Mouse (Mus musculus) kidney, embryonic 14.5 days (tissue): ENCODE measurements at regions not wholly inside any gene's neighbourhood (a gene's known extent, or its start where the extent isn't known, plus 50 kb on each side); places are given as distances from the start of the nearest gene placed in this dataset.

Experiments
- ATAC-seq: fragments of 200-750 bp; cut with Nextera tagmentation; 2 replicates; pipeline ENCODE4 v1.8.0; 2017; ENCODE audit warnings: moderate number of reproducible peaks, mild to moderate bottlenecking, moderate TSS enrichment, moderate library complexity; ENCODE audit not compliant: low FRiP score, low TSS enrichment
- H3K27ac ChIP-seq: fragments of 300-500 bp; sonication (generic); 2 replicates; pipeline ENCODE4 v1.5.1; 2014; ENCODE audit warnings: low read depth, mild to moderate bottlenecking, low read length, moderate library complexity, mixed read lengths
- H3K27me3 ChIP-seq: fragments of 300-500 bp; sonication (generic); 2 replicates; pipeline ENCODE4 v1.6.1; 2014; ENCODE audit warnings: mild to moderate bottlenecking, low read length; ENCODE audit not compliant: control insufficient read depth, insufficient read depth
- H3K36me3 ChIP-seq: fragments of 300-500 bp; sonication (generic); 2 replicates; pipeline ENCODE4 v1.6.1; 2014; ENCODE audit warnings: low read length, mixed read lengths; ENCODE audit not compliant: control insufficient read depth, insufficient read depth
- H3K4me1 ChIP-seq: fragments of 300-500 bp; sonication (generic); 2 replicates; pipeline ENCODE4 v1.6.1; 2014; ENCODE audit warnings: low read length, mixed read lengths; ENCODE audit not compliant: control insufficient read depth, insufficient read depth
- H3K4me2 ChIP-seq: fragments of 300-500 bp; sonication (generic); replicated peaks from 2 replicates; pipeline ENCODE4 v1.6.1; 2014; ENCODE audit warnings: low read depth, mild to moderate bottlenecking, low read length
- H3K4me3 ChIP-seq: fragments of 300-500 bp; sonication (generic); 2 replicates; pipeline ENCODE4 v1.5.1; 2014; ENCODE audit warnings: mild to moderate bottlenecking, low read length
- H3K9ac ChIP-seq: fragments of 300-500 bp; sonication (generic); 2 replicates; pipeline ENCODE4 v1.6.1; 2014; ENCODE audit warnings: low read depth, mild to moderate bottlenecking, low read length, moderate library complexity
- H3K9me3 ChIP-seq: fragments of 300-500 bp; sonication (generic); 2 replicates; pipeline ENCODE4 v1.6.1; 2016; ENCODE audit warnings: low read length; ENCODE audit not compliant: control insufficient read depth
- WGBS: fragments of 180-500 bp; shearing (Covaris S2); extraction: QIAGEN DNeasy Blood & Tissue Kit; methylation state at CpG from one replicate; pipeline ENCODE4 v1.1.7; 2014; 5-methylcytosine and 5-hydroxymethylcytosine counted together

DNA sequence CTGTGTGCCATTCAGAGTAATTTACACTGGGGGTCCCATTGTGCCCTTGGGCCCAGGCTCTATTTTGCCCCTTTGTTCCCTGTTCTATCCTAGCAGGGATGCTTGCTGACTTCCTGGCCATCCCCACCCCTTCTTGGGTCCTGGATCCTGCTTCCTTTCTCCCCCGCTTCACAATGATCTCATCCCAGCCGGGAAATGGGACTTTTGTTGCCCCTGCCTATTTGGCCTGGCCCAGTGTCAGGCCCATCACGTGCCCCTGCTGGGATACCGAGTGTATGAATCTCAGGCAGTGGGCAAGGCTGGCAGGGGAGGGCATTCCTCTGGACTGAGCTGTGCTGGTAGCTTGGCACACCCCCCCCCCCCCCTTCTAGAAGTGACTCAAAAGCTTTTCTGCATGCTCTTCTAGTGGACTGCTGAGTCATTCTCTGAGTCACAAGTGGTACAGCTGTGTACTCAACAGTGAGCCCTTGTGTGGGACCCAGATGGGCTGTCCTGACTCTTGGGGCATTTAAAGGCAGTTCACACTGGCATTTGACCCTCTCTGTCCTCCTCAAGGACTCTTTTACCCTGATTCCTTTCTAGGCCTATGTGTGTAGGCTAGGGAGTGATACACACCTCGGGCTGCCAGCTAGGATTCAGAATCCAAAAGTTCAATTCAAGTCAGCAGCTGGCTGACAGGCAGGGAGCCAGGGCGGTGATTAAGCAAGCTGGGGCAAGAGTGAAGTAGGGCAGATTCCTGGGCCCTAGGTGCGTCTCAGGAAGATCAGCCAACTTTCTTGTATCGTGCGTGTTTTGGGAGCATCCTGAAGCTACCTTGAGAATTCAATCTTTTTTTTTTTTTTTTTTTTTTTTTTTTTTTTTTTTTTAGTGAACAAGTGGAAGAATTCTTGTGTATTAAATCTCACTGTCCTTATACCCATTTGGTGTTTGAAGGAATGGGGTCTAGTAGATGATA, 1156.6 kb upstream of the A1bg start:
- H3K27ac ChIP-seq = no peak overlapping the region
- no peak overlapping the region for H3K4me2 ChIP-seq
- ATAC-seq = no peak

GRCm38 (mm10) chr15:62076552-62077234, 1153.9 kb upstream of the A1bg start:
- no peaks in the 10 kb centered on the region for H3K9me3 ChIP-seq
- 79% methylated on average over 5 of the region's 5 CpGs for WGBS
- no peak for ATAC-seq
- no peaks in the 10 kb centered on the region for H3K4me1 ChIP-seq
- H3K9ac ChIP-seq = no peak overlapping the region
- no peak overlapping the region for H3K4me3 ChIP-seq
- H3K4me2 ChIP-seq = no peak overlapping the region
- no peaks in the 10 kb centered on the region for H3K27me3 ChIP-seq
- H3K27ac ChIP-seq = no peak overlapping the region
- H3K36me3 ChIP-seq = no peaks in the 10 kb centered on the region

More for the DNA sequence above, 1156.6 kb upstream of the A1bg start:
- Histone ChIP-seq H3K27me3 (no peaks in the 10 kb centered on the region), H3K9ac (no peak overlapping the region), H3K4me1 (no peaks in the 10 kb centered on the region), H3K4me3 (no peak overlapping the region), H3K9me3 (no peaks in the 10 kb centered on the region), H3K36me3 (no peaks in the 10 kb centered on the region)
- WGBS = 67% methylated on average over 9 of the region's 9 CpGs

- no peaks in the 10 kb centered on the region for H3K36me3 ChIP-seq
- ATAC-seq = no peak
Observed at GRCm38 (mm10) chr15:62074735-62075134, 1151.9 kb upstream of the A1bg start.

DNA sequence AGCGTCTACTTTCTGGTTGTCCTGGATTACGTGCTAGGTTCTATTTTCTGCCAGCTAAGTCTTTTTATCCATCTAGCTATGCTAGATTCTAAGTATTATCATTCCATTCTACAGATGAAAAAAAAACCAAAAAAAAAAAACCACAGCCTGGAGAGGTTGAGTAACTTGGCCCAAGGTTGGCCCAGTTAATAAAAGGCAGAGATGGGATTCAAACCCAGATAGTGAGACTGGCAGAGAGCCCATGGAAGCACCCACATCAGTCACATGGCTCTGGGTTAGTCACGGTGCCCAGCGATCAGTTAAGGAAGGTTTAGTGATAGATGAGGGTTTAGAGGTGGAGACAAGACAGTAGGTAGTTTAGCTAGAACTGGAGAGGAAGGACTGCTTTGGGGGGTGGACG, 1150.8 kb upstream of the A1bg start:
- 93% methylated on average over 5 of the region's 5 CpGs for WGBS
- no peak for ATAC-seq

More at GRCm38 (mm10) chr15:62074735-62075134, 1151.9 kb upstream of the A1bg start:
- no peaks in the 10 kb centered on the region for H3K27me3 ChIP-seq
- H3K4me2 ChIP-seq = no peak overlapping the region
- H3K9me3 ChIP-seq = no peaks in the 10 kb centered on the region
- no peaks in the 10 kb centered on the region for H3K4me1 ChIP-seq
- H3K9ac ChIP-seq = no peak overlapping the region
- 97% methylated on average over 4 of the region's 4 CpGs for WGBS
- no peak overlapping the region for H3K27ac ChIP-seq
- no peak overlapping the region for H3K4me3 ChIP-seq

DNA sequence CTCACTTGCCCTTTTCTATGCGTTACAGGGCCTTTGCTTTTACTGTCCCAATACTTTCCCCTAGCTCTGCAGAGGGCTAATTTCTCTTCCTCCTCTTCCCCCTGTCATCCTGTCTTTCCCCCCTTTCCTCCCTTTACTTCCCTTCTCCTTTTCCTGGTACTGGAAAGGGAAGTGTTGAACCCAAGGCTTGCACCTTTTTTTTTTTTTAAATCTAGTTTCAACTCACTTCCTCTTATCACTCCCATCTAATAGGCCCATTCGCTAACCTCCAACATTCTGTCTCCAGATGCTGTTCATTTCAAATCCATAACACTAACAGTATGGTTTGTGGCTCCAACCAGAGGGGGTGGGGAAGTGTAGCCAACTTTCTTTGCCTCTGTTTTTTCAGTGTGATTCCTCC, 1148.5 kb upstream of the A1bg start:
- H3K9ac ChIP-seq = no peak overlapping the region
- H3K4me2 ChIP-seq = no peak overlapping the region
- no peaks in the 10 kb centered on the region for H3K4me1 ChIP-seq
- no peak overlapping the region for H3K27ac ChIP-seq
- H3K9me3 ChIP-seq = no peaks in the 10 kb centered on the region
- no peaks in the 10 kb centered on the region for H3K27me3 ChIP-seq
- no peak overlapping the region for H3K4me3 ChIP-seq
- ATAC-seq = no peak
- 85% methylated on average over 2 of the region's 2 CpGs for WGBS
- no peaks in the 10 kb centered on the region for H3K36me3 ChIP-seq

More for the DNA sequence above, 1150.8 kb upstream of the A1bg start:
- Histone ChIP-seq H3K9ac (no peak overlapping the region), H3K36me3 (no peaks in the 10 kb centered on the region), H3K4me3 (no peak overlapping the region), H3K27ac (no peak overlapping the region), H3K9me3 (no peaks in the 10 kb centered on the region), H3K4me2 (no peak overlapping the region), H3K4me1 (no peaks in the 10 kb centered on the region), H3K27me3 (no peaks in the 10 kb centered on the region)

GRCm38 (mm10) chr15:62068422-62069160, 1145.8 kb upstream of the A1bg start:
- Histone ChIP-seq H3K4me2 (no peak overlapping the region), H3K36me3 (no peaks in the 10 kb centered on the region), H3K27ac (no peak overlapping the region)

GRCm38 (mm10) chr15:62064399-62064798, 1141.6 kb upstream of the A1bg start:
- no peak for ATAC-seq
- Histone ChIP-seq H3K4me3 (no peak overlapping the region), H3K27me3 (no peaks in the 10 kb centered on the region), H3K27ac (no peak overlapping the region), H3K4me1 (no peaks in the 10 kb centered on the region), H3K9ac (no peak overlapping the region), H3K4me2 (no peak overlapping the region), H3K36me3 (no peaks in the 10 kb centered on the region), H3K9me3 (no peaks in the 10 kb centered on the region)
- WGBS = 93% methylated on average over 3 of the region's 3 CpGs

More at GRCm38 (mm10) chr15:62068422-62069160, 1145.8 kb upstream of the A1bg start:
- H3K9ac ChIP-seq = no peak overlapping the region
- ATAC-seq = no peak
- H3K9me3 ChIP-seq = no peaks in the 10 kb centered on the region
- no peaks in the 10 kb centered on the region for H3K27me3 ChIP-seq
- no peaks in the 10 kb centered on the region for H3K4me1 ChIP-seq
- 57% methylated on average over 11 of the region's 11 CpGs for WGBS
- H3K4me3 ChIP-seq = no peak overlapping the region

GRCm38 (mm10) chr15:62057449-62057848, 1134.6 kb upstream of the A1bg start:
- Histone ChIP-seq H3K9ac (no peak overlapping the region), H3K4me3 (no peak overlapping the region), H3K27ac (no peak overlapping the region), H3K36me3 (no peaks in the 10 kb centered on the region), H3K4me1 (peaks cover 9% of the 10 kb centered on the region; the same call in 1 of the 2 replicates), H3K27me3 (no peaks in the 10 kb centered on the region), H3K9me3 (no peaks in the 10 kb centered on the region), H3K4me2 (no peak overlapping the region)
- ATAC-seq = no peak
- 89% methylated on average over 2 of the region's 2 CpGs for WGBS
